25 mouse cellular contexts compared by ENCODE assay signal in the genomic region with DNA sequence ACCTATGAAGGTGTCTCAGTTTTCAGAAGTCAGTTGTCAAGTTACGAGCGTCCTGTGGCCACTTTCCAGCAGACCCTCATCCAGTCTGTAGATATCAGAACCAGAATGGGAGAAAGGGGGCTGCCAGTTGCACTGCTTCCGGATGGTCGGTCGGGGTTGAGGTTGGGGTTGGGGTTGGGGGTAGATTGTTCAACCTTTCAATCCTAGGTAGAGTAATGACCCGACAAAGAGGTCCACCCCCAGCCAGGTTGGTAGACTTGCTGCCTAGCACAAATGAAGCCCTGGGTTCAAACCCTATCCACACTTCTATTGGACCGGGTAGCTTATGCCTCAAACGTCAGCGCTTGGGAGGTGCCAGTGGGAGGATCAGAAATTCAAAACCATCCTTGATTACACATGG. TPM values are rescaled to one million over a fixed set of nuclear protein-coding genes. Genes with fewer than 3 reads are reported as not detected.
"Had no signal": no experiment of that assay in that cellular context is flagged by ENCODE, and none has a peak within 500 bp of the region (broad histone marks: within the 10 kb centered on the region; RNA-seq: fewer than 3 reads in every experiment).

No protein-coding gene starts in this region.

- H3K4me1 ChIP-seq: lung, embryonic 15.5 days; midbrain, embryonic 15.5 days; neural tube, embryonic 15.5 days; stomach, embryonic 15.5 days had no signal

- H3K36me3 ChIP-seq: limb, embryonic 12.5 days; limb, embryonic 15.5 days; lung, embryonic 15.5 days; midbrain, embryonic 10.5 days; midbrain, embryonic 15.5 days; neural tube, embryonic 12.5 days; neural tube, embryonic 15.5 days; stomach, embryonic 15.5 days had no signal

- H3K9ac ChIP-seq: limb, embryonic 12.5 days; limb, embryonic 15.5 days; liver, embryonic 14.5 days; lung, embryonic 15.5 days; midbrain, embryonic 15.5 days; neural tube, embryonic 12.5 days; neural tube, embryonic 15.5 days; stomach, embryonic 15.5 days had no signal

- H3K27me3 ChIP-seq: limb, embryonic 12.5 days; limb, embryonic 15.5 days; lung, embryonic 15.5 days; midbrain, embryonic 15.5 days; neural tube, embryonic 12.5 days; neural tube, embryonic 15.5 days; stomach, embryonic 15.5 days had no signal

- H3K27ac ChIP-seq: limb, embryonic 12.5 days; limb, embryonic 15.5 days; liver, embryonic 14.5 days; lung, embryonic 15.5 days; midbrain, embryonic 10.5 days; midbrain, embryonic 15.5 days; neural tube, embryonic 12.5 days; neural tube, embryonic 15.5 days; stomach, embryonic 15.5 days had no signal

- H3K9me3 ChIP-seq: lung, embryonic 15.5 days; midbrain, embryonic 15.5 days; neural tube, embryonic 15.5 days; stomach, embryonic 15.5 days had no signal

- H3K4me3 ChIP-seq: limb, embryonic 12.5 days; limb, embryonic 15.5 days; lung, embryonic 15.5 days; megakaryocyte, embryonic 14.5 days; midbrain, embryonic 10.5 days; midbrain, embryonic 15.5 days; neural tube, embryonic 12.5 days; neural tube, embryonic 15.5 days; stomach, embryonic 15.5 days had no signal

- ATAC-seq: midbrain, embryonic 15.5 days had no signal

- DNase-seq: kidney, adult 2 months; kidney, postnatal 14 days; kidney, postnatal 4 days; left cerebral cortex, postnatal 4 days; lung, adult 18-20 months; lung, postnatal 10 days; lung, postnatal 36 days; right cerebral cortex, postnatal 25 days; thymus, adult 2 months; thymus, postnatal 14 days; thymus, postnatal 4 days had no signal

- H3K4me2 ChIP-seq: limb, embryonic 12.5 days; limb, embryonic 15.5 days; lung, embryonic 15.5 days; midbrain, embryonic 15.5 days; neural tube, embryonic 12.5 days; neural tube, embryonic 15.5 days; stomach, embryonic 15.5 days had no signal

RNA-seq across cellular contexts. Expression of gene Padi1, which starts 33.1 kb away (rescaled TPM):
- total RNA-seq: layer of hippocampus, adult 18-20 months; layer of hippocampus, postnatal 14 days; left cerebral cortex, postnatal 14 days had no signal
- polyA plus RNA-seq: small intestine, adult 2 months had no signal
